Mouse (Mus musculus) heart, adult 8-10 months (tissue): ENCODE results near the gene Gpa33. TPM values are rescaled to one million over a fixed set of nuclear protein-coding genes. Genes with fewer than 3 reads are reported as not detected.

Experiments
- DNase-seq: peaks from one replicate; pipeline ENCODE4 v3.0.0; 2022; ENCODE audit warnings: low spot score
- total RNA-seq, 4 experiments: library from RNA; stranded (reverse); gene quantifications; 2 replicates each; pipeline ENCODE4 v1.2.4; 2022

The Gpa33 gene
- not detected for total RNA-seq

DNA sequence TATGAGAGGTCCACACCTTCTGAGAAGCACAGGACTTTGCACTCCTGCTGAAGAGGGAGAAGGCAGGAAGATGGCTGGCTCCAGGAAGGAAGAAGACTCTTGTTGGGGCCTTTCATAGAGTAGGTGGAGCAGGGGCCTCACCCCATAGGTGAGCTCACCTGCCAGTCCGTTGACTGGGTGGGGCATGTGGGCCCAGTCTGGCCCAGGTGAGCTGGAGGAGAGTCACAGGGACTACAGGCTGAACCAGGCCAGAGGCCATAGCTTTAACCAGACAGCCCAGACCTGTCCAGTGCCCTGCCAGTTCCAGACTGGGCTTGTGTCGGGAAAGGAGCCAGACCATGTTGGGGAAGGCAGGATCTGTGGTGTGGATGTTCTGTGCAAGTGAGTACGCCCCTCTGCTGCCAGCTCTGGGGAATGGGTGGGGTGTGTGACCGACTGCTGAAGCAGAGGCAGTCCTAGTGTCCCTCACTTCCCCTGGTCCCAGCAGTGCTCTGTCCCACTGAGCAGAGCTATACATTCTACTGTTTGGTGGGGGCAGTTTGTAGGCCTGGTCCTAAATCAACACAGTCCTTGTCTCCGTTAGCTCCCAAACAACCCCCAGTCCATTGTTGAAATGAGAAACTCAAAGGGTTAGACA, at the start of gene Gpa33:
Gene Gpa33, plus strand, starts transcription at position 15 of the 637 bp plus-strand sequence.
- no peak for DNase-seq

- DNase-seq, result no peak
These were observed 41.4 kb upstream of the Gpa33 start for GRCm38 (mm10) chr1:166088446-166089170.

DNA sequence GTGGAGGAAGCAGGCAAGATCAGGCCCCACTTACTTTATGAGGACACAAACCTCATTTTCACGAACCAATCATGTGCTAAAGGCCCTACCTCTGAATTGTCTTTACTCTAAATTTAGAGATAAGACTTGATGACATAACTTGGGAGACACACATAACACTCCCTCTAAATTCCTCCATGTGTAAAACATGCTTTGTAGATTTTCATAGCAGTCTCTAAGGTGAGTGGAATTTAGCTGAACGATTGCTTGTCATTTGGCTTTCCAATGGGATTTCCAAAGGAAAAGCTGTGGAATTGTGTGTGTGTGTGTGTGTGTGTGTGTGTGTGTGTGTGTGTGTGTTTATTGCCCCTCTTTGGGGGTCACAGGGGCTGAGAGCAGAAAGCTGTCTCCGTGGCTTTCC, 40.7 kb upstream of the Gpa33 start:
- DNase-seq, result no peak

DNA sequence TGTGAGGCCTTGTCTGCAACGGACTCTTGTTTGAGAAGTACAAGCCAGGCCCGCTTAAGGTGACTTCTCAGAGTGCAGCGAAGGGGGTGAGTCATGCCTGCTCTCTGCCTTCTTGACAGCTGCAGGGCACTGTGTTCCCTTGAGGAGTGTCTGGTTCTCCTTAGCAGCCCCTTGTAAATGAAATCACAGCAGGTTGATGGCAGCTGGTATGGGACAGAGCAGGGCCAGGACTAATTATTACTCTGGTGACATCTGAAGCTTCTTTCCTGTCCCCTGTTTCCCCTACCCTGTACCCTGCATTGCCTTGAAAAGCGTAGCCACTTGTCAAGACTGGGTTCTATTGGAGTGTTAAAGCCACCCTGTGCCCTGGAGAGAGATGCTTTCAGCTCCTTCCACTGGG, 40.3 kb upstream of the Gpa33 start:
- DNase-seq, result no peak

DNA sequence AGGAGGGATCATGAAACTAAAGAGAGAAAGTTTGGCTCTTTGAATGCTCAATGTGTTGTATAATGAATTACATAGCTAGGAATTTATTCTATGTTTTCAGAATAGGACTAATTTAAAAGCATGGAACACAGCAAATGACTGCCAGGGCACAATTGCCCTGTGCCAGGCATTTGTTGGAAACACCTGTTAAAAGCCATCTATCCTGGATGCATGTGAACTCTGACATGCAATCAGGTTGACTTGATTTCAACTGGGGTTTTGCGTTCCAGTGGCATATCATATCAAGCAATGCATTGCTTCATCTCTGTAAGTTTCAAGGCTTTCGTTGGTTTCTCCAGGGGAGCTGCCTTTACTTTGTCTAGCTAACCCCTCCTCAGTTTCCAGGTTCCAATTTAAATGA, 39.7 kb upstream of the Gpa33 start:
- DNase-seq, result no peak

DNA sequence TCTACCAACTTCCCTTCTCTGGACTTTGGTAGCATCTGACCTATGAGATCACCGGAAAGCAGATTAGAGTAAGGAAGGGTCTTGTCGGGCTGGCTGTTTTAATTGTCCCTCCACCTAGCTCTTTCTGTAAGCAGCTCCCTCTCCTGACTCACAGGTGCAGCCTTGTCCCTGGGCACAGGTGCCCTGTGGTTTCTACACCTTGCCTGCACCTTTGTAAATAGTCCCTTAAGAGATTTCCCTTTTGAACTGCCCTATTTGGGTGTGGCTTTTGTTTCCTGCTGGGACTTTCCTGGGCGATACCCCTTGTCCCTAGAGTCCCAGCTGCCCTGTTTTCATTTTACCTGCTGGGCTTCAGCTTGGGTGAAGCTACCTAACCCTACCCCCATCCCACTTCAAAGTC, 35.6 kb upstream of the Gpa33 start:
- no peak for DNase-seq

- DNase-seq, result no peak
These were observed 31.9 kb upstream of the Gpa33 start for GRCm38 (mm10) chr1:166098120-166098519.

GRCm38 (mm10) chr1:166102920-166103608, 27.0 kb upstream of the Gpa33 start:
- no peak for DNase-seq

DNA sequence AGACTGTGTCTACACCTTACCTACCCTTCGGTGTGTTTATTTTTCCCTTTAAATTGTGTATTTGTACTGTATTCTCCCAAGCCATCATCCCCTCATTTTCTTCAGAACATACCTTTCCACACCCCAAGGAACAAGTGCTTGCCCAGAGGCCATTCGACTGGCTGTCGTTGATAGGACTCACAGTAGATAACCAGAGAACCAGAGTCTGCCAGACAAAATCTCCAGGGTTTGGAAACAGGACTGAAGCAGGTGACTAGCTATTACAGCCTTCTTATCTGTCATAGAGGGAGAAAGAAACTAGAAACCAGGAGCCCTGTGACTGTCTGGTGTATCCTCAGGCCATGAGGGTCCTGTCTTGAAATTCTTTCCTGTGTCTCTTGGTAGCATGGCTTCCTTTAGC, 25.2 kb upstream of the Gpa33 start:
- DNase-seq, result no peak

DNA sequence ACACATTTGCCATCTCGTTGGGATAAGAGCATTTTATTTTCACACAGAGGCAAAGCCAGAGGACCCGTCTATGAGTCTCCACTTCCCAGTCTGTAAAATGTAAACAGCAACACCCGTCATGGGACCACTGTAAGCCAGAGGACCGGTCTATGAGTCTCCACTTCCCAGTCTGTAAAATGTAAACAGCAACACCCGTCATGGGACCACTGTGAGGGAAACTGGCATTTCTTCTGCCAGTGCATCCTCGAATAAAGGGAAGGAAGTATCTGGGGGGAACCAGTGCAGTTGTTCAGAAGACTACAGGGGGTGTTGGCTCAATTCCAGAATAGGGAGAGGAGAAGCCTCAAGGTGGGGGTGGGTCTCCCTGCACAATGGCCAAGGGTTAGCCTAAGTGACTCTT, 24.6 kb upstream of the Gpa33 start:
- no peak for DNase-seq

GRCm38 (mm10) chr1:166114986-166115385, 15.1 kb upstream of the Gpa33 start:
- DNase-seq, result no peak

DNA sequence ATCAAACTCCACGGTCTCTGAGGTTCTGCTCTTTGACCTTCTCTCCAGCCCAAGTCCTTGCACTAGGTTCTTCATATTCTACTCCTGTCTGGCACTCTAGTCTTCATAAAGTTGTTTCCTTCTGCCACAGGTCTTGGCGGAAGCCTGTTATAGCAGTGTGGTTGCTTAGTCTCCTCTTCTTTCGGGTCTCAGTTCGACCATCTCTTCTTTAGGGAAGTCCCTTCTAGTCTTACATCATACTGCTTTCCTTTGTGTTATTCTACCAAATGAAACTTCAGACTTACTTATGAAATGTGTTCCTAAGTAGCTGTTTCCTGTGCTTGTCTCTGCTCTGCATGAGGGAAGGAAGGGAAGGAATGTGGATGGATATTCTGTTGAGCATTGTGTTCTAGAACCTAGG, 14.3 kb upstream of the Gpa33 start:
- DNase-seq, result no peak

DNA sequence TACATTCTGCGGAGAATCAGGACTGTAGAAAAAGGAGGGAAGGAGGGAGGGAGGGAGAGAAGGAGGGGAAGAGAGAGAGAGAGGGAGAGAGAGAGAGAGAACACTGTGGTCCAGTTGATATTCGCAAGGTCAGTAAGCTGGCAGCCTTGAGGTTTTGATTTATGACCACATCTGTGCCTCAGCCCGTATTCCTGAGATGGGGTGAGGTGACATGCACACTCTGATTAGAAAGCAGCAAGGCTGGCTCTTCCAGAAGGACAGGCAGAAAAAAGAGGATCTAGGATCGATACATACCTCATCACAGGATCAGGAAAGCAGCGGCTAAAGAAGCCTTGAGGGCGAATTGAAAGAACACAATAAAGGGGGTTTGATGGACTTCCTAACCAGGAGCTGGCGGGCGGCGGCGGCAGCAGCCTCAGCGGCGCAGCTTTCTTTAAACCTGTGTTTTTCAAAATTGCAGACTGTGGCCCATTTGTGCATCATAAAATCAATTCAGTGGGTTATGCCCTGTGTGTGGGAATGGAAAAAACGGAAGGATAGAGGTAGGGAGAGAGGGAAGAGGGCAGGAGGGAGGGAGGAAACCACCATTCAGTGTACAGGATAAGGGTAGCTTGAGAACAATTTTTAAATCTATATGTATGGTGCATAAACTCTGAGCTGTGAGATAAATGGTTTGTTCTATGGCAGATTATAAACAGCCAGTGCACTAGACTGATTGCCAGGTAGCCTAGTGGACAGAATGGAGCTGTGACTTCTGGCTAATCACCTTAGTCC, 12.0 kb upstream of the Gpa33 start:
- no peak for DNase-seq

DNA sequence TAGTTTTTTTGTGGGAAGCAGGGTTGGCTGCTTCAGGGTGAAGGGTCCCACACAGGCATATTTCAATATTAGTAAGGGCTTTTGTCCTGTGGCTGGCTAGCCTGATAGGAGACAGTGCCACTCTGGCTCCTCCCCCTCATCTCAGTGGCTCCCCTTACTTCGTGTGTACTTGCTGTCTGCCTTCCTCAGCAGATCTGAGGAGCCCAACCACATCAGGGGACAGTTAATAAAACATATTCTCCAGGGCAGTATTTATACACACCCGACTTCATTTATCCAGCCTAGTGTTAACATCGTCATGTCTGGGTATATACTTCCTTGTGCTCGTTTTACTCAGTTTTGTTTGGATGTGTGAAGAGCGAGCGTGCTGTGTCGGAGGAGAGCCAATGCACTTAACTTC, 7.9 kb upstream of the Gpa33 start:
- no peak for DNase-seq

- DNase-seq, result no peak
These were observed 7.0 kb upstream of the Gpa33 start for GRCm38 (mm10) chr1:166123045-166123444.

GRCm38 (mm10) chr1:166123751-166124150, 6.3 kb upstream of the Gpa33 start:
- no peak for DNase-seq

DNA sequence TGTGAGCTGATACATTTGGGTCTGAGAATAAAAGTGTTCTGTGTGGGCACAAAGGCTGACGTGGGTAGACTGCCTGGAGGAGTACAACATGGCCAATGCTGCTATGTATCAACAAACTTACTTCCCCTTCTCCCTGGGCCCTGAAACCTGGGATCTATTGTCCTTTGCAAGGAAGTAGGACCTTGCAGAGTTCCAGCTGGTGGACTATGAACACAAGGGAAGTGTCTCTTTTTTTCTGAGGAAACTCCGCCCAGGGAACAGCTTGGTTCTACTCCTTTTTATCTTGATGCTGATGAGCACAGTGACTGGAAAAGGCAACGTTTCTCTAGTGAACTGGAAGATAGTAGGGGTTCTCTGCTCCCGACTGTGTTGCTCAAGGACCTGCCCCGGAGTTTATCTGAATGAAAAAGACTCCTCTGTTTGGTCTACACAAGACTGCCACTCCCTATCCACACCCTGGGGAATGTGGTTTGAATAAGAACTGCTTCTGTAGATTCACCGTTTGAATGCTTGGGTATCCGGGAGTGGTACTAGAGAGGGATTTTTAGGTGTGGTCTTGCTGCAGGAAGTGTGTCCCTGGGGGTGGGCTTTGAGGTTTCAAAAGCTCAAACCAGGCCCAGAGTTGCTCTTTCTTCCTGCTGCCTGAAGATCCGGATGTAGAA, 5.0 kb upstream of the Gpa33 start:
- no peak for DNase-seq

DNA sequence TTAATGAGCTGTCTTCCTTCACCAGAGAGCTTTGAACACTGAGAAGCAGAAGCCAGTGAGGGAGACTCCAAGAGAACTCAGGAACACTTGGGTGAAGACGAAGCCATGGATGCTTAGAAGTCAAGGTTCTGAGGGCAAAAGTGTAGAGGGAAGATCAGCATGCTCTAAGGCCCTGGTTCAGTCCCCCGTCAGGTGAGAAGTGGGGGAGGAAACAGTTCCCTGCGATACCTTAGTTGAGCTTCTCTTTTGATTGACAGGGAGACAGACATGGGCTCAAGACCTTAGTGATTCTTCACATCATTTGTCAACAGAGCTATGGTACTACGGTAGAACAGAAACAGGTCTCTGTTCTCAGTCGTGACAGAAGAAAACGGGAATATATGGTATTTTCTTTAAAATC, 3.7 kb upstream of the Gpa33 start:
- no peak for DNase-seq

DNA sequence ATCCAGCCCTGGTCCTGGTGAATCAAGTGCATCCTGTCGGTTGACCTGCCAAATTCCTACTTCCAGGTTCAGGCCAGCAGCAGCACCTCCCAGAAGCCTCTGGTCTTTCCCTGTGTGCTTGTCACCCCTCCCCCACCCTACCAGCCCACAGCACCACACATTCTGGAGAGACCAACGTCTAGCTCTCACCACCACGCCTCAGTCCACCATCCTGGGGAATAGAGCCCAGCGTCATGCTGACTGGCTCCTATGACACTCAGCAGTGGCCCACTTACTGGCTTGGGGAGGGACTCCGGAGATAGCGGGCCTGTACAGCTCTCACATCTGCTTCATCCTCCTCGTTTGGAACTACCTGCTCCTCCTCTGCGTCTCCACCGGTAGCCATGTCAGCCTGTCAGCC, 3.2 kb upstream of the Gpa33 start:
- peak; percentile 13 for DNase-seq

DNA sequence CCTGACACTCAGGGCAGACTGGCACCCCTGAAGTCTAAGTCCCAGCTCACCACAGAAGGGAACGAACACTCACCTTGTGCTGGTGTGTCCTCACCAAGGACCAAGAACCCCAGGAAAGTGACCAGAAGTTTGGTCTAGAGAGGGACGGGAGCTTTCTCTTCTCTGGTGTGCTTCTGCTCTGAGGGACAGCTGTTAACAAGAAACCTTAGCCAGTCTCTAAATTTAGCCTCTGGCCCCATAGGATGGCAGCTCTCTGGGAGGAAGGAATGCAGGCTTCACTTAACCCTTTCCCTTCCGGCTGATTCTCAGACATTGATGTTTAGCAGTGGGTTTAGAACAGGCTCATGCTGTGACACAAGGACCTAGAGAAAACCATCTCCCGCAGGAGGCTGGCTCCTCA, 2.3 kb upstream of the Gpa33 start, which contains the start of gene Dusp27:
Gene Dusp27, minus strand, starts transcription at position 204 of the 400 bp plus-strand sequence.
- peak; percentile 19 for DNase-seq

- peak; percentile 51 for DNase-seq
These were observed 1.5 kb upstream of the Gpa33 start for GRCm38 (mm10) chr1:166128551-166128950.

DNA sequence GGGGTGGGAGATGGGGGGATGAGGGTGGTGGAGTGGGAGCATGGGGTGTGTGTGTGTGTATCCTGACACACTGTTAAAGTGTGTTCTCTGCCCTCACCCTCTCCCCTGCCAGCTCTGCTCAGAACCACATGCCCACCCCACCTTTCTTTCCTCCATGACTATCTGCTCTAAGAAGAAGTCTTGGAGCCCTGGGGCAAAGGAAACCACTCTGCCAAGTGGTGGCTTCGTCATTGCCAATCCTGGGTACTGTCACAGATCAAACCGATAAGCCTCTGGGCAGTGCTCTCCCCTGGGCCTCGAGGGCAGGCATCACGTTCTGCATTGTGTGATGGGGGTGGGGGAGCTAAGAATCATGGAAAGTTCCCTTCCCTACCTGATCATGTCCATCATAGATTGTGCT, 2.3 kb downstream of the Gpa33 start:
- DNase-seq, result no peak
